Mouse (Mus musculus) thymus, adult 2 months (tissue): ENCODE measurements around the gene Ccdc51.

ENCODE experiments used
- CTCF ChIP-seq: fragments of 200-500 bp; IDR thresholded peaks from 2 replicates; pipeline ENCODE4 v1.5.1; 2012; ENCODE audit warnings: mild to moderate bottlenecking, control low read depth, low read length, moderate library complexity, borderline replicate concordance; ENCODE audit not compliant: control insufficient read depth, poor library complexity, insufficient read depth; ENCODE audit errors: extremely low read depth
- POLR2A ChIP-seq: fragments of 200-500 bp; IDR thresholded peaks from 2 replicates; pipeline ENCODE4 v1.6.1; 2012; ENCODE audit warnings: mild to moderate bottlenecking, low read length, control low read depth, moderate library complexity; ENCODE audit not compliant: control insufficient read depth, poor library complexity, insufficient read depth; ENCODE audit errors: extremely low read depth

GRCm38 (mm10) chr9:109052490-109053260, 29.6 kb upstream of the Ccdc51 start:
- TF ChIP-seq POLR2A: peak; percentile 22; the same call in 1 of the 2 replicates
- no peak for TF ChIP-seq CTCF
